Mouse (Mus musculus) midbrain, embryonic 14.5 days (tissue): ENCODE measurements around the gene Trip4. TPM values are rescaled to one million over a fixed set of nuclear protein-coding genes. Genes with fewer than 3 reads are reported as not detected.

Experiments used
- ATAC-seq: fragments of 200-750 bp; cut with Nextera tagmentation; 2 replicates; pipeline ENCODE4 v1.8.0; 2017; ENCODE audit warnings: moderate number of reproducible peaks, moderate library complexity; ENCODE audit not compliant: low FRiP score, low TSS enrichment
- DNase-seq: peaks from one replicate; pipeline ENCODE4 v3.0.0-alpha.2; 2015
- H3K27ac ChIP-seq: fragments of 300-500 bp; sonication (generic); replicated peaks from 2 replicates; pipeline ENCODE4 v1.5.1; 2014; ENCODE audit warnings: mild to moderate bottlenecking, low read depth, low read length, moderate library complexity
- H3K27me3 ChIP-seq: fragments of 300-500 bp; sonication (generic); 2 replicates; pipeline ENCODE4 v1.6.1; 2014; ENCODE audit warnings: low read length, control low read depth, mixed read lengths; ENCODE audit not compliant: control insufficient read depth, insufficient read depth
- H3K36me3 ChIP-seq: fragments of 300-500 bp; sonication (generic); 2 replicates; pipeline ENCODE4 v1.6.1; 2014; ENCODE audit warnings: low read length, control low read depth; ENCODE audit not compliant: control insufficient read depth, insufficient read depth
- H3K4me1 ChIP-seq: fragments of 300-500 bp; sonication (generic); 2 replicates; pipeline ENCODE4 v1.6.1; 2014; ENCODE audit warnings: mild to moderate bottlenecking, antibody characterized with exemption, low read length, control low read depth; ENCODE audit not compliant: control insufficient read depth, insufficient read depth
- H3K4me2 ChIP-seq: fragments of 300-500 bp; sonication (generic); 2 replicates; pipeline ENCODE4 v1.6.1; 2014; ENCODE audit warnings: mild to moderate bottlenecking, low read length, moderate library complexity
- H3K4me3 ChIP-seq: fragments of 300-500 bp; sonication (generic); replicated peaks from 2 replicates; pipeline ENCODE4 v1.5.1; 2014; ENCODE audit warnings: low read depth, low read length
- H3K9ac ChIP-seq: fragments of 300-500 bp; sonication (generic); replicated peaks from 2 replicates; pipeline ENCODE4 v1.6.1; 2014; ENCODE audit warnings: mild to moderate bottlenecking, low read length, moderate library complexity
- H3K9me3 ChIP-seq: fragments of 300-500 bp; sonication (generic); 2 replicates; pipeline ENCODE4 v1.6.1; 2016; ENCODE audit warnings: low read length, control low read depth, mixed read lengths; ENCODE audit not compliant: control insufficient read depth
- WGBS: fragments of 180-500 bp; shearing (Covaris S2); extraction: QIAGEN DNeasy Blood & Tissue Kit; methylation state at CpG from one replicate; pipeline ENCODE4 v1.1.7; 2014; 5-methylcytosine and 5-hydroxymethylcytosine counted together
- polyA plus RNA-seq: library from polyadenylated mRNA; unstranded; fragments of >200 nt; fragmentation: Nextera tagmentation; extraction: Ambion mirVana; gene quantifications from 2 replicates; pipeline ENCODE4 v1.2.1, GENCODE M21; 2014

The Trip4 gene
- 27.6 and 38.8 TPM in 2 replicates for polyA plus RNA-seq

GRCm38 (mm10) chr9:65908394-65909300 lies at the start of gene Trip4, which contains the start of gene Csnk1g1:
Trip4 (minus strand) TSS chr9:65908794.
Csnk1g1 (plus strand) TSS chr9:65908924.
- peak within 1 kb of the TSS; percentile 73 for H3K4me2 ChIP-seq
- 1% methylated on average over 37 of the region's 38 CpGs for WGBS
- H3K27ac ChIP-seq, result peak within 1 kb of the TSS; percentile 87
- no peaks in the 10 kb centered on the region for H3K9me3 ChIP-seq
- H3K36me3 ChIP-seq, result no peaks in the 10 kb centered on the region
- peak within 1 kb of the TSS; percentile 78 for H3K9ac ChIP-seq
- peaks cover 12% of the 10 kb centered on the region; the same call in 1 of the 2 replicates for H3K4me1 ChIP-seq
- peak within 1 kb of the TSS; percentile 85 for H3K4me3 ChIP-seq
- peak; percentile 97 for DNase-seq
- ATAC-seq, result peak; percentile 98
- H3K27me3 ChIP-seq, result no peaks in the 10 kb centered on the region

DNA sequence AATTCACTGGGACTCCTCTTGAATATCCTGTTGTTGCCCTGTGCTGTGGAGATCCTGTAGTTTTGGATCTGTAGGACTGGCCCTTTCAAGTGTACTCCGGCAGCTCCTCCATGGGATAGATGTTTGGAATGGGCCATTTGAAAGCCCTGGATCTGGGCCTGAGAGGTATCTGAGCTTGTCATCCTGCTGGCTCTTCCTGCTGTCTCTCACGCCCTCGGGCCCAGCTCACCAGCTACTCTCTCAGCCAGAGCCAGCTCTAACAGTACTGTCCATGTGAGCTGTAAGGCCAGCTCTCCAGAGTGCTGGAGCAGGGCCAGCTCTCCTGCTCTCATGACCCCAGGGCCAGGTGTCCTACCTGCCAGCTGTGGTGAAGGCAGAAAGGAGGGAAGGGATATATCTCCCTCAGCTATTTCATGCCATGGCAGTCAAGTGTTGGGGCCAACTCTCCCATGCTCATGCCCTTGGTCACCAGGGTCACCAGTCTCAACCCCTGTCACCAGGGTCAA lies 42.5 kb upstream of the Trip4 start:
- Histone ChIP-seq H3K9ac (no peak overlapping the region), H3K27ac (no peak overlapping the region), H3K4me1 (no peaks in the 10 kb centered on the region), H3K27me3 (no peaks in the 10 kb centered on the region), H3K4me2 (no peak overlapping the region), H3K9me3 (no peaks in the 10 kb centered on the region), H3K4me3 (no peak overlapping the region), H3K36me3 (no peaks in the 10 kb centered on the region)
- ATAC-seq, result no peak
- DNase-seq, result no peak
- WGBS, result 96% methylated on average over 3 of the region's 3 CpGs

DNA sequence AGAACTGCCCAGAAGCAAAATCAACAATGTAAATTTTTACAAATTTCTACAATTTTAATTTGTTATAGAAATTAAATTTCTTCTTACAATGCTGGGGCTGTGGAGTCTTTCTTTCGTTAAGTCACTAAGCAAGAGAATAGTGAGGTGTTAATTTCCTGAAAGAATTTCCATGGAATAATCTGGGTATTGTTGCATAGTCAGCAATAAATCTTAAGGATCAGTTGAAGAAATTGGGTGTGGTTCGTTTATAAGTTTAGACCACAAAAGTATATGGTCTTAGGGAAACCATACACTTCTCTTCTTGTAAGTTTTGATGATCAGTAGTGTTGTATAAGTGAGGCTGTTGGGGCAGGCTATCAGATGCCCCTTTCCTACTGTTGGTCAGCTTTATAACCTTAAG lies 29.0 kb upstream of the Trip4 start:
- Histone ChIP-seq H3K36me3 (no peaks in the 10 kb centered on the region), H3K4me1 (no peaks in the 10 kb centered on the region), H3K27ac (no peak overlapping the region), H3K27me3 (no peaks in the 10 kb centered on the region), H3K4me2 (no peak overlapping the region), H3K9ac (no peak overlapping the region), H3K4me3 (no peak overlapping the region), H3K9me3 (no peaks in the 10 kb centered on the region)
- DNase-seq (no peak), ATAC-seq (no peak)
- WGBS, result 92% methylated on average over 2 of the region's 2 CpGs

- no peaks in the 10 kb centered on the region for H3K27me3 ChIP-seq
- no peak for ATAC-seq
- H3K36me3 ChIP-seq, result no peaks in the 10 kb centered on the region
Measured at GRCm38 (mm10) chr9:65929826-65930225, 21.2 kb upstream of the Trip4 start.

DNA sequence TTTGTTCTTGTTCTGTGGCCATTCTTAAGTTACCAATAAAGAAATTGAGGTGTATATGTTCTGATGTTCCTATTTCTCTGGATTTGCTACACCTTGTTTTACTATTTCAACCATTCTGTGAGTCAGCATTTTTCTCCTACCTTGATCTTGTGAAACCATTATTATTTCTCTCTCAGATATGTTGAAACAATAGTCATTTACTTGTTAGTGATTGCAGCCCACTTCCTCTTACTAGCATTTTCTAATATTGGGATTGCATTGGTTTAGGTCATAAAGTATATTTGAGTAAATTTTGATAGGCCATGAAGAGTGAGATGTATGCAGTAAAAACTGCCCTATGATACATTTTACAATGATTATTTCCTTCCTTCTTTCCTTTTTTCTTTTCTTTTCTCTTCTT lies 19.9 kb upstream of the Trip4 start:
- no peaks in the 10 kb centered on the region for H3K9me3 ChIP-seq
- H3K36me3 ChIP-seq, result no peaks in the 10 kb centered on the region
- no peak overlapping the region for H3K27ac ChIP-seq
- no peak overlapping the region for H3K4me2 ChIP-seq
- no peak for DNase-seq
- no peaks in the 10 kb centered on the region for H3K4me1 ChIP-seq
- no peak overlapping the region for H3K4me3 ChIP-seq
- H3K27me3 ChIP-seq, result no peaks in the 10 kb centered on the region
- no peak overlapping the region for H3K9ac ChIP-seq
- ATAC-seq, result no peak

More at GRCm38 (mm10) chr9:65929826-65930225, 21.2 kb upstream of the Trip4 start:
- Histone ChIP-seq H3K4me3 (no peak overlapping the region), H3K27ac (no peak overlapping the region), H3K4me2 (no peak overlapping the region), H3K9ac (no peak overlapping the region), H3K4me1 (no peaks in the 10 kb centered on the region), H3K9me3 (no peaks in the 10 kb centered on the region)
- DNase-seq, result no peak

DNA sequence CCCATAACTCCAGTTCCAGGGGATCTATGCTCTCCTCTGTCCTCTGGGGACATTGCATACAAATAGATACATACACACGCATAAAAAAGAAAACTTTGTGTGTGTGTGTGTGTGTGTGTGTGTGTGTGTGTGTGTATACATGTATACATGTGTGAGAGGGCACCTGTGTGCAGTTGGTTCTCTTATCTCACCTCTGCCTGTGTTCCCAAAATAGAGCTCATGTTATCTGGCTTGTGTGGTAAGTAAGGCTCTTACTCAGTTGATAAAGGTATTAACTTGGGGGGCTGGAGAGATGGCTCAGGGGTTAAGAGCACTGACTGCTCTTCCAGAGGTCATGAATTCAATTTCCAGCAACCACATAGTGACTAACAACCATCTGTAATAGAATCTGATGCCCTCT lies 8.4 kb upstream of the Trip4 start:
- no peaks in the 10 kb centered on the region for H3K9me3 ChIP-seq
- no peak overlapping the region for H3K4me2 ChIP-seq
- H3K27me3 ChIP-seq, result no peaks in the 10 kb centered on the region
- ATAC-seq (no peak), DNase-seq (no peak)
- H3K4me3 ChIP-seq, result no peak overlapping the region
- H3K4me1 ChIP-seq, result no peaks in the 10 kb centered on the region
- H3K27ac ChIP-seq, result no peak overlapping the region
- no peaks in the 10 kb centered on the region for H3K36me3 ChIP-seq
- no peak overlapping the region for H3K9ac ChIP-seq
- WGBS, result 96% methylated on average over 1 of the region's 1 CpGs

DNA sequence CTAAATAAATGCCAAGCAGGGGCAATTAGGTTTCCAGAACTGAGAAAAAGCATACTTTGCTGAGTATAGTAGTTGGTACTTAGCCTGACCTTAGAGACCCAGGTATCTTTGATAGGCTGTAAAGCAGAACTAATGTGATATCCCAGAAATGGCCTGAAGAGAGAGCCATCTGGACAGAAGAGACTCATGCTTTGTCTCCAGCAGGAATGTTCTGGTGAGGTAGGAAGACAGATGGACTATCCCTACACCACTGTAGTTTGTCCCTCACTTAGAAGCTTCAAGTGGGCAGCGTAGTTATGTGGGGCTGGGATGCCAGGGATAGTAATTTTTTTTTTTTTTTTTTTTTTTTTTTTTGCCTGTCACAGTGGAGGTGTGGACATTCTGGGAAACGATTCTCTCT lies 5.4 kb upstream of the Trip4 start:
- WGBS, result 92% methylated on average over 2 of the region's 2 CpGs
- H3K27me3 ChIP-seq, result no peaks in the 10 kb centered on the region
- H3K27ac ChIP-seq, result no peak overlapping the region
- ATAC-seq (no peak), DNase-seq (no peak)
- H3K36me3 ChIP-seq, result no peaks in the 10 kb centered on the region
- peaks cover 8% of the 10 kb centered on the region; the same call in 1 of the 2 replicates for H3K4me1 ChIP-seq
- no peak overlapping the region for H3K4me3 ChIP-seq
- H3K9me3 ChIP-seq, result no peaks in the 10 kb centered on the region
- no peak overlapping the region for H3K9ac ChIP-seq
- H3K4me2 ChIP-seq, result no peak overlapping the region

- no peaks in the 10 kb centered on the region for H3K9me3 ChIP-seq
- H3K27ac ChIP-seq, result no peak overlapping the region
- 11% methylated on average over 4 of the region's 4 CpGs for WGBS
- peaks cover 12% of the 10 kb centered on the region; the same call in 1 of the 2 replicates for H3K4me1 ChIP-seq
- H3K4me3 ChIP-seq, result peak overlapping the region; percentile 85
- no peak for DNase-seq
- H3K9ac ChIP-seq, result peak overlapping the region; percentile 78
- ATAC-seq, result no peak
- H3K36me3 ChIP-seq, result no peaks in the 10 kb centered on the region
- peak overlapping the region; percentile 73 for H3K4me2 ChIP-seq
- no peaks in the 10 kb centered on the region for H3K27me3 ChIP-seq
Measured at GRCm38 (mm10) chr9:65909837-65910236, 1.2 kb upstream of the Trip4 start.
